Mouse (Mus musculus) brown adipose tissue, adult 24 weeks (tissue): ENCODE results near the gene Klhdc2. TPM values are rescaled to one million over a fixed set of nuclear protein-coding genes. Genes with fewer than 3 reads are reported as not detected.

ENCODE experiments used
- H3K27ac ChIP-seq: fragments of 200-500 bp; replicated peaks from 2 replicates; pipeline ENCODE4 v1.5.1; 2012; ENCODE audit warnings: low read depth, mild to moderate bottlenecking, low read length
- H3K4me1 ChIP-seq: fragments of 200-500 bp; 2 replicates; pipeline ENCODE4 v1.6.1; 2012; ENCODE audit warnings: low read length, mixed read lengths; ENCODE audit not compliant: control insufficient read depth, insufficient read depth, insufficient read length
- H3K4me3 ChIP-seq: fragments of 200-500 bp; 2 replicates; pipeline ENCODE4 v1.5.1; 2012; ENCODE audit warnings: low read depth, mild to moderate bottlenecking, low read length, moderate library complexity; ENCODE audit not compliant: insufficient read depth
- polyA plus RNA-seq: library from polyadenylated mRNA; stranded (reverse); fragments of >200 nt; gene quantifications from 2 replicates; pipeline ENCODE4 v1.2.4, GENCODE M21; 2012; ENCODE audit not compliant: missing spikeins, insufficient read depth, insufficient read length

Klhdc2 gene
- polyA plus RNA-seq, 1 experiment: 49.7 TPM

- Histone ChIP-seq H3K27ac (no peak overlapping the region), H3K4me3 (no peak overlapping the region), H3K4me1 (peaks cover 8% of the 10 kb centered on the region)
Observed at GRCm38 (mm10) chr12:69293815-69294214, 2.7 kb upstream of the Klhdc2 start.

- no peak overlapping the region for H3K27ac ChIP-seq
- no peak overlapping the region for H3K4me3 ChIP-seq
- H3K4me1 ChIP-seq: peaks cover 14% of the 10 kb centered on the region
Observed at GRCm38 (mm10) chr12:69294936-69295335, 1.5 kb upstream of the Klhdc2 start.

GRCm38 (mm10) chr12:69295651-69296050 lies 830 bp upstream of the Klhdc2 start:
- H3K4me1 ChIP-seq: peaks cover 14% of the 10 kb centered on the region
- no peak overlapping the region for H3K27ac ChIP-seq
- no peak overlapping the region for H3K4me3 ChIP-seq

- H3K4me3 ChIP-seq: peak overlapping the region; percentile 96
- H3K27ac ChIP-seq: no peak overlapping the region; the same call in 1 of the 2 replicates
- peaks cover 14% of the 10 kb centered on the region for H3K4me1 ChIP-seq
Observed at GRCm38 (mm10) chr12:69297411-69298150, 1.1 kb downstream of the Klhdc2 start.

- no peak overlapping the region for H3K4me3 ChIP-seq
- peaks cover 14% of the 10 kb centered on the region for H3K4me1 ChIP-seq
- no peak overlapping the region for H3K27ac ChIP-seq
Observed at GRCm38 (mm10) chr12:69298281-69298680, 1.8 kb downstream of the Klhdc2 start.

GRCm38 (mm10) chr12:69299231-69299630 lies 2.8 kb downstream of the Klhdc2 start:
- Histone ChIP-seq H3K27ac (0 out of 2 replicates have a peak overlapping the region, but pooled peaks have one; percentile 15), H3K4me1 (peaks cover 14% of the 10 kb centered on the region), H3K4me3 (peak overlapping the region; percentile 4; the same call in 1 of the 2 replicates)

- Histone ChIP-seq H3K4me3 (no peak overlapping the region), H3K27ac (no peak overlapping the region), H3K4me1 (peaks cover 14% of the 10 kb centered on the region)
Observed at GRCm38 (mm10) chr12:69299831-69300230, 3.4 kb downstream of the Klhdc2 start.

GRCm38 (mm10) chr12:69300391-69300790 lies 3.9 kb downstream of the Klhdc2 start:
- H3K4me1 ChIP-seq: peaks cover 14% of the 10 kb centered on the region
- H3K27ac ChIP-seq: no peak overlapping the region
- no peak overlapping the region for H3K4me3 ChIP-seq

GRCm38 (mm10) chr12:69302171-69302570 lies 5.7 kb downstream of the Klhdc2 start:
- no peak overlapping the region for H3K27ac ChIP-seq
- H3K4me3 ChIP-seq: no peak overlapping the region
- peaks cover 14% of the 10 kb centered on the region for H3K4me1 ChIP-seq

- Histone ChIP-seq H3K27ac (no peak overlapping the region), H3K4me3 (no peak overlapping the region), H3K4me1 (peaks cover 4% of the 10 kb centered on the region; the same call in 1 of the 2 replicates)
Observed at GRCm38 (mm10) chr12:69304051-69304450, 7.6 kb downstream of the Klhdc2 start.

- Histone ChIP-seq H3K4me3 (no peak overlapping the region), H3K4me1 (no peaks in the 10 kb centered on the region), H3K27ac (no peak overlapping the region)
Observed at GRCm38 (mm10) chr12:69306333-69306732, 9.9 kb downstream of the Klhdc2 start.

- Histone ChIP-seq H3K27ac (no peak overlapping the region), H3K4me1 (no peaks in the 10 kb centered on the region)
Observed at GRCm38 (mm10) chr12:69309659-69310058, 13.2 kb downstream of the Klhdc2 start.

GRCm38 (mm10) chr12:69318431-69318830 lies 21.9 kb downstream of the Klhdc2 start:
- Histone ChIP-seq H3K27ac (no peak overlapping the region), H3K4me3 (no peak overlapping the region), H3K4me1 (no peaks in the 10 kb centered on the region)

More at GRCm38 (mm10) chr12:69309659-69310058, 13.2 kb downstream of the Klhdc2 start:
- no peak overlapping the region for H3K4me3 ChIP-seq

GRCm38 (mm10) chr12:69331187-69331586 lies 34.7 kb downstream of the Klhdc2 start:
- Histone ChIP-seq H3K27ac (no peak overlapping the region), H3K4me1 (no peaks in the 10 kb centered on the region), H3K4me3 (no peak overlapping the region)

GRCm38 (mm10) chr12:69332147-69332546 lies 35.7 kb downstream of the Klhdc2 start:
- Histone ChIP-seq H3K4me3 (no peak overlapping the region), H3K27ac (no peak overlapping the region), H3K4me1 (no peaks in the 10 kb centered on the region)

- H3K27ac ChIP-seq: no peak overlapping the region
Observed at GRCm38 (mm10) chr12:69333547-69333946, 37.1 kb downstream of the Klhdc2 start.

More at GRCm38 (mm10) chr12:69333547-69333946, 37.1 kb downstream of the Klhdc2 start:
- Histone ChIP-seq H3K4me1 (no peaks in the 10 kb centered on the region), H3K4me3 (no peak overlapping the region)
